Mouse (Mus musculus): ENCODE data around the gene Uox. TPM values are rescaled to one million over a fixed set of nuclear protein-coding genes. Genes with fewer than 3 reads are reported as not detected.

Uox gene
- not detected in 2 replicates for total RNA-seq (2017)

- ATAC-seq (ENCODE audit: extremely low read depth, insufficient number of reproducible peaks, low FRiP score, poor library complexity, severe bottlenecking) = no peak
Measured at GRCm38 (mm10) chr3:146570148-146570782, at the start of gene Uox. Uox (plus strand) TSS chr3:146570426.

GRCm38 (mm10) chr3:146520798-146521651, 49.2 kb upstream of the Uox start, which contains the start of gene Rpf1:
Rpf1 (minus strand) TSS chr3:146521429.
- peak; percentile 98 for ATAC-seq (ENCODE audit: extremely low read depth, insufficient number of reproducible peaks, low FRiP score, poor library complexity, severe bottlenecking)

GRCm38 (mm10) chr3:146521652-146522020, 48.6 kb upstream of the Uox start:
- ATAC-seq (ENCODE audit: extremely low read depth, insufficient number of reproducible peaks, low FRiP score, poor library complexity, severe bottlenecking) = no peak

GRCm38 (mm10) chr3:146528335-146528734, 41.9 kb upstream of the Uox start:
- no peak for ATAC-seq (ENCODE audit: extremely low read depth, insufficient number of reproducible peaks, low FRiP score, poor library complexity, severe bottlenecking)

GRCm38 (mm10) chr3:146534986-146535385, 35.2 kb upstream of the Uox start:
- ATAC-seq (ENCODE audit: extremely low read depth, insufficient number of reproducible peaks, low FRiP score, poor library complexity, severe bottlenecking) = no peak

GRCm38 (mm10) chr3:146540521-146541273, 29.5 kb upstream of the Uox start:
- ATAC-seq (ENCODE audit: extremely low read depth, insufficient number of reproducible peaks, low FRiP score, poor library complexity, severe bottlenecking) = no peak

- ATAC-seq (ENCODE audit: extremely low read depth, insufficient number of reproducible peaks, low FRiP score, poor library complexity, severe bottlenecking) = no peak
Measured at GRCm38 (mm10) chr3:146543632-146544031, 26.6 kb upstream of the Uox start.

GRCm38 (mm10) chr3:146554816-146555215, 15.4 kb upstream of the Uox start:
- ATAC-seq (ENCODE audit: extremely low read depth, insufficient number of reproducible peaks, low FRiP score, poor library complexity, severe bottlenecking) = no peak

GRCm38 (mm10) chr3:146556567-146556966, 13.7 kb upstream of the Uox start:
- no peak for ATAC-seq (ENCODE audit: extremely low read depth, insufficient number of reproducible peaks, low FRiP score, poor library complexity, severe bottlenecking)

GRCm38 (mm10) chr3:146557507-146557906, 12.7 kb upstream of the Uox start:
- ATAC-seq (ENCODE audit: extremely low read depth, insufficient number of reproducible peaks, low FRiP score, poor library complexity, severe bottlenecking) = no peak

- ATAC-seq (ENCODE audit: extremely low read depth, insufficient number of reproducible peaks, low FRiP score, poor library complexity, severe bottlenecking) = no peak
Measured at GRCm38 (mm10) chr3:146562936-146563335, 7.3 kb upstream of the Uox start.

GRCm38 (mm10) chr3:146564268-146565064, 5.8 kb upstream of the Uox start:
- ATAC-seq (ENCODE audit: extremely low read depth, insufficient number of reproducible peaks, low FRiP score, poor library complexity, severe bottlenecking) = 0 out of 2 replicates have a peak, but pooled peaks have one; percentile 49

GRCm38 (mm10) chr3:146565065-146565411, 5.2 kb upstream of the Uox start:
- ATAC-seq (ENCODE audit: extremely low read depth, insufficient number of reproducible peaks, low FRiP score, poor library complexity, severe bottlenecking) = no peak

GRCm38 (mm10) chr3:146567366-146567765, 2.9 kb upstream of the Uox start:
- no peak for ATAC-seq (ENCODE audit: extremely low read depth, insufficient number of reproducible peaks, low FRiP score, poor library complexity, severe bottlenecking)

GRCm38 (mm10) chr3:146567884-146568530, 2.2 kb upstream of the Uox start:
- no peak for ATAC-seq (ENCODE audit: extremely low read depth, insufficient number of reproducible peaks, low FRiP score, poor library complexity, severe bottlenecking)

GRCm38 (mm10) chr3:146569594-146569993, 632 bp upstream of the Uox start:
- ATAC-seq (ENCODE audit: extremely low read depth, insufficient number of reproducible peaks, low FRiP score, poor library complexity, severe bottlenecking) = no peak

GRCm38 (mm10) chr3:146570939-146571338, 713 bp downstream of the Uox start:
- no peak for ATAC-seq (ENCODE audit: extremely low read depth, insufficient number of reproducible peaks, low FRiP score, poor library complexity, severe bottlenecking)

- ATAC-seq (ENCODE audit: extremely low read depth, insufficient number of reproducible peaks, low FRiP score, poor library complexity, severe bottlenecking) = no peak
Measured at GRCm38 (mm10) chr3:146571341-146571740, 1.1 kb downstream of the Uox start.

All from neutrophil, adult 5-6 weeks (primary cell).